Mouse (Mus musculus) 416B (cell line): ENCODE measurements around the gene Naa25.
A peak's percentile ranks its signal among the peaks of the same experiment; 100 is the strongest.

ENCODE experiments used
- DNase-seq: peaks from one replicate; pipeline ENCODE4 v3.0.0; 2011; ENCODE audit warnings: low read depth

Naa25 gene

GRCm38 (mm10) chr5:121397187-121398145, at the start of gene Naa25:
TSS of gene Naa25 (plus strand) at chr5:121397936.
- peak; percentile 98 for DNase-seq

- no peak for DNase-seq
Measured at GRCm38 (mm10) chr5:121359229-121359628, 38.5 kb upstream of the Naa25 start.

- DNase-seq, result no peak
Measured at GRCm38 (mm10) chr5:121361696-121362095, 36.0 kb upstream of the Naa25 start.

- DNase-seq, result no peak
Measured at GRCm38 (mm10) chr5:121363441-121363840, 34.3 kb upstream of the Naa25 start.

- DNase-seq, result no peak
Measured at GRCm38 (mm10) chr5:121366449-121367225, 31.1 kb upstream of the Naa25 start.

- no peak for DNase-seq
Measured at GRCm38 (mm10) chr5:121367255-121367654, 30.5 kb upstream of the Naa25 start.

- DNase-seq, result no peak
Measured at GRCm38 (mm10) chr5:121371712-121372111, 26.0 kb upstream of the Naa25 start.

GRCm38 (mm10) chr5:121374790-121375189, 22.9 kb upstream of the Naa25 start:
- no peak for DNase-seq

GRCm38 (mm10) chr5:121376972-121377371, 20.8 kb upstream of the Naa25 start:
- DNase-seq, result peak; percentile 83

- DNase-seq, result no peak
Measured at GRCm38 (mm10) chr5:121378678-121379256, 19.0 kb upstream of the Naa25 start.

- DNase-seq, result peak; percentile 30
Measured at GRCm38 (mm10) chr5:121380692-121381091, 17.0 kb upstream of the Naa25 start.

- DNase-seq, result peak; percentile 54
Measured at GRCm38 (mm10) chr5:121383857-121384756, 13.6 kb upstream of the Naa25 start.

- DNase-seq, result peak; percentile 66
Measured at GRCm38 (mm10) chr5:121384757-121385460, 12.8 kb upstream of the Naa25 start.

GRCm38 (mm10) chr5:121385461-121386119, 12.1 kb upstream of the Naa25 start, which contains the start of gene Trafd1:
TSS of gene Trafd1 (minus strand) at chr5:121385632.
- DNase-seq, result peak; percentile 92

- peak; percentile 39 for DNase-seq
Measured at GRCm38 (mm10) chr5:121386120-121386909, 11.4 kb upstream of the Naa25 start.

GRCm38 (mm10) chr5:121387126-121387525, 10.6 kb upstream of the Naa25 start:
- DNase-seq, result no peak

GRCm38 (mm10) chr5:121389106-121389505, 8.6 kb upstream of the Naa25 start:
- no peak for DNase-seq

- DNase-seq, result peak; percentile 34
Measured at GRCm38 (mm10) chr5:121389691-121390090, 8.0 kb upstream of the Naa25 start.

GRCm38 (mm10) chr5:121392667-121393380, 4.9 kb upstream of the Naa25 start:
- DNase-seq, result peak; percentile 68
